Mouse (Mus musculus): Measurements from ENCODE around the gene Aph1b.

Aph1b gene

GRCm38 (mm10) chr9:66736551-66736950 lies 58.7 kb downstream of the Aph1b start:
- DNase-seq = no peak

- no peak for DNase-seq
These were observed 59.3 kb downstream of the Aph1b start for GRCm38 (mm10) chr9:66736016-66736415.

GRCm38 (mm10) chr9:66735122-66735521 lies 60.2 kb downstream of the Aph1b start:
- no peak for DNase-seq

- no peak for DNase-seq
These were observed 60.7 kb downstream of the Aph1b start for GRCm38 (mm10) chr9:66734568-66734967.

- DNase-seq = no peak
These were observed 62.2 kb downstream of the Aph1b start for GRCm38 (mm10) chr9:66732791-66733691.

GRCm38 (mm10) chr9:66731284-66731683 lies 64.0 kb downstream of the Aph1b start:
- no peak for DNase-seq

- DNase-seq = no peak
These were observed 64.7 kb downstream of the Aph1b start for GRCm38 (mm10) chr9:66730556-66730955.

GRCm38 (mm10) chr9:66727333-66727732 lies 68.0 kb downstream of the Aph1b start:
- DNase-seq = no peak

- no peak for DNase-seq
These were observed 69.7 kb downstream of the Aph1b start for GRCm38 (mm10) chr9:66725591-66725990.

Measured in B cell, adult 2 months (primary cell).